Mouse (Mus musculus): Measurements from ENCODE around the gene Plscr2. TPM values are rescaled to one million over a fixed set of nuclear protein-coding genes. Genes with fewer than 3 reads are reported as not detected.
"Not testable (repeated sequence)": the region's sequence is repeated elsewhere in the genome, so short reads cannot be mapped to it uniquely, and the experiment has no call there.

The Plscr2 gene
- polyA plus RNA-seq, 2 experiments, result 0.16 to 0.46 TPM

- no peak for TF ChIP-seq CTCF (IDR thresholded peaks at IDR 0.05; ENCODE audit: low read depth)
- no peak for TF ChIP-seq EP300 (IDR thresholded peaks at IDR 0.05; ENCODE audit: low read depth)
- no peaks in the 10 kb centered on the region for H3K27me3 ChIP-seq (ENCODE audit: control insufficient read depth, insufficient read depth, low read length)
- no peaks in the 10 kb centered on the region for H3K9me3 ChIP-seq (ENCODE audit: control insufficient read depth, low read length)
- no peak for DNase-seq (ENCODE audit: low read depth in 3 of 3, low spot score in 3 of 3)
- no peak for ATAC-seq (ENCODE audit: insufficient read depth)
- H3K9ac ChIP-seq (replicated peaks), result no peak overlapping the region
- WGBS (ENCODE audit: insufficient replicate concordance), result 70% methylated on average over 3 of the region's 3 CpGs
- H3K36me3 ChIP-seq (replicated peaks; ENCODE audit: control insufficient read depth, insufficient read depth, low read depth), result no peaks in the 10 kb centered on the region
- no peak overlapping the region for H3K27ac ChIP-seq
- H3K4me3 ChIP-seq (ENCODE audit: insufficient read depth in 1 of 2, low read depth in 2 of 2, low read length in 2 of 2), result no peak overlapping the region
- no peaks in the 10 kb centered on the region for H3K4me1 ChIP-seq (replicated peaks; ENCODE audit: control insufficient read depth in 2 of 2, insufficient read depth in 2 of 2, low read length in 1 of 2)
- no peak overlapping the region for H3K4me2 ChIP-seq (ENCODE audit: low read depth)
Observed at GRCm38 (mm10) chr9:92316791-92317190, 41.4 kb downstream of the Plscr2 start.

- not testable (repeated sequence) for H3K27me3 ChIP-seq (ENCODE audit: control insufficient read depth, insufficient read depth, low read length); DNase-seq (ENCODE audit: low read depth in 3 of 3, low spot score in 3 of 3); H3K4me1 ChIP-seq (replicated peaks; ENCODE audit: control insufficient read depth in 2 of 2, insufficient read depth in 2 of 2, low read length in 1 of 2); H3K27ac ChIP-seq; H3K4me3 ChIP-seq (ENCODE audit: insufficient read depth in 1 of 2, low read depth in 2 of 2, low read length in 2 of 2); H3K36me3 ChIP-seq (replicated peaks; ENCODE audit: control insufficient read depth, insufficient read depth, low read depth); H3K9ac ChIP-seq (replicated peaks); H3K4me2 ChIP-seq (ENCODE audit: low read depth); ATAC-seq (ENCODE audit: insufficient read depth); H3K9me3 ChIP-seq (ENCODE audit: control insufficient read depth, low read length)
- WGBS (ENCODE audit: insufficient replicate concordance), result 47% methylated on average over 9 of the region's 9 CpGs
Observed at GRCm38 (mm10) chr9:92325936-92326335, 50.5 kb downstream of the Plscr2 start.

- H3K9ac ChIP-seq (replicated peaks), result no peak overlapping the region
- H3K4me2 ChIP-seq (ENCODE audit: low read depth), result no peak overlapping the region
- H3K36me3 ChIP-seq (replicated peaks; ENCODE audit: control insufficient read depth, insufficient read depth, low read depth), result no peaks in the 10 kb centered on the region
- no peak overlapping the region for H3K4me3 ChIP-seq (ENCODE audit: insufficient read depth in 1 of 2, low read depth in 2 of 2, low read length in 2 of 2)
- ATAC-seq (ENCODE audit: insufficient read depth), result no peak
- no peak for DNase-seq (ENCODE audit: low read depth in 3 of 3, low spot score in 3 of 3)
- TF ChIP-seq CTCF (IDR thresholded peaks at IDR 0.05; ENCODE audit: low read depth) (no peak), EP300 (IDR thresholded peaks at IDR 0.05; ENCODE audit: low read depth) (no peak)
- H3K27me3 ChIP-seq (ENCODE audit: control insufficient read depth, insufficient read depth, low read length), result no peaks in the 10 kb centered on the region
- H3K9me3 ChIP-seq (ENCODE audit: control insufficient read depth, low read length), result no peaks in the 10 kb centered on the region
- no peak overlapping the region for H3K27ac ChIP-seq
- 67% methylated on average over 4 of the region's 4 CpGs for WGBS (ENCODE audit: insufficient replicate concordance)
- H3K4me1 ChIP-seq (replicated peaks; ENCODE audit: control insufficient read depth in 2 of 2, insufficient read depth in 2 of 2, low read length in 1 of 2), result no peaks in the 10 kb centered on the region
Observed at GRCm38 (mm10) chr9:92326813-92327212, 51.4 kb downstream of the Plscr2 start.

GRCm38 (mm10) chr9:92331383-92331782 lies 56.0 kb downstream of the Plscr2 start:
- WGBS (ENCODE audit: insufficient replicate concordance), result 64% methylated on average over 4 of the region's 4 CpGs
- Histone ChIP-seq H3K4me1 (replicated peaks; ENCODE audit: control insufficient read depth in 2 of 2, insufficient read depth in 2 of 2, low read length in 1 of 2) (no peaks in the 10 kb centered on the region), H3K9me3 (ENCODE audit: control insufficient read depth, low read length) (no peaks in the 10 kb centered on the region), H3K9ac (replicated peaks) (no peak overlapping the region), H3K4me2 (ENCODE audit: low read depth) (no peak overlapping the region), H3K27me3 (ENCODE audit: control insufficient read depth, insufficient read depth, low read length) (no peaks in the 10 kb centered on the region), H3K27ac (no peak overlapping the region), H3K36me3 (replicated peaks; ENCODE audit: control insufficient read depth, insufficient read depth, low read depth) (no peaks in the 10 kb centered on the region), H3K4me3 (ENCODE audit: insufficient read depth in 1 of 2, low read depth in 2 of 2, low read length in 2 of 2) (no peak overlapping the region)
- DNase-seq (ENCODE audit: low read depth in 3 of 3, low spot score in 3 of 3) (no peak), ATAC-seq (ENCODE audit: insufficient read depth) (no peak)
- no peak for TF ChIP-seq EP300 (IDR thresholded peaks at IDR 0.05; ENCODE audit: low read depth)
- TF ChIP-seq CTCF (IDR thresholded peaks at IDR 0.05; ENCODE audit: low read depth), result no peak

GRCm38 (mm10) chr9:92334845-92335244 lies 59.4 kb downstream of the Plscr2 start:
- WGBS (ENCODE audit: insufficient replicate concordance), result 57% methylated on average over 10 of the region's 10 CpGs
- no peaks in the 10 kb centered on the region for H3K9me3 ChIP-seq (ENCODE audit: control insufficient read depth, low read length)
- DNase-seq (ENCODE audit: low read depth in 3 of 3, low spot score in 3 of 3) (no peak), ATAC-seq (ENCODE audit: insufficient read depth) (no peak)
- no peaks in the 10 kb centered on the region for H3K36me3 ChIP-seq (replicated peaks; ENCODE audit: control insufficient read depth, insufficient read depth, low read depth)
- H3K27ac ChIP-seq, result no peak overlapping the region
- TF ChIP-seq EP300 (IDR thresholded peaks at IDR 0.05; ENCODE audit: low read depth), result no peak
- no peak for TF ChIP-seq CTCF (IDR thresholded peaks at IDR 0.05; ENCODE audit: low read depth)
- no peak overlapping the region for H3K4me2 ChIP-seq (ENCODE audit: low read depth)
- H3K4me3 ChIP-seq (ENCODE audit: insufficient read depth in 1 of 2, low read depth in 2 of 2, low read length in 2 of 2), result no peak overlapping the region
- no peak overlapping the region for H3K9ac ChIP-seq (replicated peaks)
- no peaks in the 10 kb centered on the region for H3K27me3 ChIP-seq (ENCODE audit: control insufficient read depth, insufficient read depth, low read length)
- no peaks in the 10 kb centered on the region for H3K4me1 ChIP-seq (replicated peaks; ENCODE audit: control insufficient read depth in 2 of 2, insufficient read depth in 2 of 2, low read length in 1 of 2)
